Mouse (Mus musculus): ENCODE data around the gene Tmem126a. TPM values are rescaled to one million over a fixed set of nuclear protein-coding genes. Genes with fewer than 3 reads are reported as not detected.

Tmem126a gene
- polyA plus RNA-seq (2012): 0.65 and 0.98 TPM in 2 replicates

DNA sequence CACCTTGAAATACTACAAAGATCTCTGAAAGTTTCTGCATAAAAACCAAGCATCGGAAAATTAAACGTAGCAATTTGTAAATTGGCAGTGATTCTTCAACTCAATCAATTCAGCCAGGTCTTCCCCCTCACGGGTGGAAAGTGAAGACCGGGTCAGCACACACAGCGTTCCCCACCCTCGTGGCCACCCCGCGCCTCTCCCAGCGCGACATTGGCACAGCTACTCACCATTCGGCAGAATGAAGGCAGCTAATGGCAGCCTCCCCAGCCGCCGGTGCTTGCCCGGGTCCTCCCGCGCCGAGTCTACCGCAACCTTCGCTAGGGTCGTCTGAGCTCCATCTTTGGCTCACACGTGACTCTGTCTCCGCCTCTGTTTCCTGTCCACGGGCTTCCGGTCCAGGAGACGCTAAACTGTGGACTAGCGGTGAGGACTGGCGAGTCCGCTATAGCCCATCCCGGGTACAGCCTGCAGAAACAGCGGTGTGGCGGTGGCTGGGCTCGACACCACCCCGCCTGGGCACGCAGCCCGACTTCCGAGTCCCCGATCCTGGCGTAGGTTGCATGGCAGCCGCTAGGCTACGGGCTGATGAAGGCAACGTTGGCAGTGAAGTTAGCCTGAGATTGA is at the start of gene Tmem126a:
Gene Tmem126a (minus strand): TSS at position 385 of the 624 bp plus-strand sequence.
- Histone ChIP-seq H3K36me3 (ENCODE audit: control insufficient read depth) (peaks cover 32% of the 10 kb centered on the region), H3K27me3 (ENCODE audit: control insufficient read depth) (peaks cover 7% of the 10 kb centered on the region; the same call in 1 of the 2 replicates), H3K4me3 (replicated peaks) (peak within 1 kb of the TSS; percentile 82), H3K9me3 (ENCODE audit: control insufficient read depth, low read length) (no peaks in the 10 kb centered on the region), H3K4me1 (ENCODE audit: control insufficient read depth) (peaks cover 38% of the 10 kb centered on the region)
- TF ChIP-seq GATA1 (IDR thresholded peaks at IDR 0.05; ENCODE audit: low read length) (no peak), TAL1 (IDR thresholded peaks at IDR 0.05; ENCODE audit: low read length) (no peak)

DNA sequence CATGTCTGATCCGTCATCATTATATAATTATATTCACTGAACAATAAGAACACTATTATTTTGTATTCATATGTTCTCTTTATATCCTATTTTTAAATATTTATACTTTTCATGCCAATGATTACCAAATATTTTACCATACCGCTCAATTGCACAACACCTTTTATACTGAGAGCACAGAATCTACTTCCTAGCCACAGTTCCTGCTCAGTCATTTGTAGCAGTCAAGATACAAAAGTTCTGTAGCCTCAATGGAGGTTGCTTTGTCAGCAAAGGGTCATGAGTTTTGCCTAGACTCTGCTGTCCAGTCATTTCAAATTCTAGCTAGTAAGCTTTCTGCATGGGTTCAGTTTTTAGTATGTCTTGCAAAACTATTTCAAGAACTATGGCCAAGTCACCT is 25.6 kb upstream of the Tmem126a start:
- Histone ChIP-seq H3K36me3 (ENCODE audit: control insufficient read depth) (no peaks in the 10 kb centered on the region), H3K9me3 (ENCODE audit: control insufficient read depth, low read length) (no peaks in the 10 kb centered on the region), H3K4me1 (ENCODE audit: control insufficient read depth) (no peaks in the 10 kb centered on the region), H3K27me3 (ENCODE audit: control insufficient read depth) (peaks cover 28% of the 10 kb centered on the region), H3K4me3 (replicated peaks) (no peak overlapping the region)
- TF ChIP-seq TAL1 (IDR thresholded peaks at IDR 0.05; ENCODE audit: low read length) (no peak), GATA1 (IDR thresholded peaks at IDR 0.05; ENCODE audit: low read length) (no peak)

DNA sequence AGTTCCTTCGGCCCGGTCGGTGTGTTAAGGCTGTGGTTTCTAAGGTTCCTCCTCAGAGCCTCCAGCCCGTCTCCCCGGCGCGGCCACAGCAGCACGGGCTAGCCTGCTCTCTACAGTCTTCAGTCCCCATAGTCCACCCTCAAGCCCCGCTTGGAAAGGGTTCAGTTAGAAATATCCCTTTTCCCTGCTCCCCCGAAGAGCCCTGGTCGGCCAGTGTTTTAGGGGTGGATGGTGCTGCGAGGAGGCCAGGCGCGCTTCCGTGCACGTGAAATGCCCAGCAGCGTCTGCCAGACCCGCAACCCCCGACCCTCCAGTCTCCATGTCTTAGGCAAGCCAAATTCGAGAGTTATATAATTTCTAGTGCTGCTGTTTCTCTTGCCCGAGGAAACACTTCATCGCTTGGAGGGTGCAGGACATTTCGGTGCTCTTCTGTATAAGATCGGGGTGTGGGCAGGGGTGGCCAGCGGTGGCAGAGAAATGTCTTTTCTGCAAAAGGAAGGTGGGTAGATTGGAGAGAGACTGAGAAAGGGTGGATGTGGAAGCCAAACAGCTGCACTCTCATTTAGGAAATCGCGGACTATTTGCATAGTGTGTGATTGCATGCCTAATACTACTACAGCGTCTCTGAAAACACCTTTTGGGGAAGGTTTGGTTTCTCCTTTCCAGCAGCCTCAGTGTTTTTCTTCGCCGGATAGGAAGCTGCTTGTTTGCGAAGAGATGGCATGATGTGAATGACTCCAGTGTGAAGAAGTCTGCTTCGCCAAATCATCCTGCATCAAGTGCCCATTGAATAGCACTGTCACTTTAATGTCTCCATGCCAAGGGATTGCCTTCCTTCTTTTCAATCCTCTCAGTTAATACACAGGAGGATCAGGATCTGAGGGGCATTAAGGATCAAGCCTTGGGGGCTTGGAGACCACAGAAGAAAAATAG is 19.6 kb upstream of the Tmem126a start, which contains the start of gene Dlg2:
Gene Dlg2 (plus strand): TSS at position 360 of the 933 bp plus-strand sequence.
- Histone ChIP-seq H3K4me3 (replicated peaks) (peak within 1 kb of the TSS; percentile 93), H3K9me3 (ENCODE audit: control insufficient read depth, low read length) (no peaks in the 10 kb centered on the region), H3K27me3 (ENCODE audit: control insufficient read depth) (peaks cover 44% of the 10 kb centered on the region), H3K36me3 (ENCODE audit: control insufficient read depth) (peaks cover 4% of the 10 kb centered on the region; the same call in 1 of the 2 replicates), H3K4me1 (ENCODE audit: control insufficient read depth) (peaks cover 24% of the 10 kb centered on the region)
- TF ChIP-seq TAL1 (IDR thresholded peaks at IDR 0.05; ENCODE audit: low read length): no peak
- no peak for TF ChIP-seq GATA1 (IDR thresholded peaks at IDR 0.05; ENCODE audit: low read length)

DNA sequence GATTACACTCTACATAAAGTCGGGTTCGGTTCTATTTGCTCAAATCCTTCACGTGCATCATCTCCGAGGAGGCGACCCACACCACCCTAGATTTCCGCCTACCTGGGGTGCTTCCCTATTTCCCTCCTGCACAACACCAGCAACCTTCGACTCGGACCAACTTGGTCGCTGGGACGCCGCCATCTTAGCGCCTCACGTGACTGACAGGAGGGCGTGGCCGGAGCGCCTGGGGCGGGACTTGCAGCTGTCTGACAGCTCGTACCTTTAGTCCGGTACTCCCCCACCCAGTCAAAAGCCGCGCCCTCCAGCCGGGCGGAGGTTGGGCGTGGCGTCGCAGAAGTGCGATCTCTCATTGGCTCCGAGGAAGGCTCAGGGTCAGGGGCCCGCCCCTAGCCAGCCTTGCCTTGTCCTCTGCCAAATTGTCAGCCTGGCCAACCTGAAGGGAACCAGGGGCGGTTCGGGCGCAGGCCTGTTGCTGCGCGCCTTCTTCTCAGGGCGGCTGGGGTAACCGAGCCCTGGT is 18.8 kb upstream of the Tmem126a start, which contains the start of gene Tmem126b:
Gene Tmem126b (minus strand): TSS at position 209 of the 520 bp plus-strand sequence.
- H3K4me1 ChIP-seq (ENCODE audit: control insufficient read depth): peaks cover 24% of the 10 kb centered on the region
- peaks cover 7% of the 10 kb centered on the region for H3K36me3 ChIP-seq (ENCODE audit: control insufficient read depth)
- H3K4me3 ChIP-seq (replicated peaks): peak within 1 kb of the TSS; percentile 93
- peaks cover 41% of the 10 kb centered on the region for H3K27me3 ChIP-seq (ENCODE audit: control insufficient read depth)
- no peak for TF ChIP-seq TAL1 (IDR thresholded peaks at IDR 0.05; ENCODE audit: low read length)
- no peak for TF ChIP-seq GATA1 (IDR thresholded peaks at IDR 0.05; ENCODE audit: low read length)
- H3K9me3 ChIP-seq (ENCODE audit: control insufficient read depth, low read length): no peaks in the 10 kb centered on the region

DNA sequence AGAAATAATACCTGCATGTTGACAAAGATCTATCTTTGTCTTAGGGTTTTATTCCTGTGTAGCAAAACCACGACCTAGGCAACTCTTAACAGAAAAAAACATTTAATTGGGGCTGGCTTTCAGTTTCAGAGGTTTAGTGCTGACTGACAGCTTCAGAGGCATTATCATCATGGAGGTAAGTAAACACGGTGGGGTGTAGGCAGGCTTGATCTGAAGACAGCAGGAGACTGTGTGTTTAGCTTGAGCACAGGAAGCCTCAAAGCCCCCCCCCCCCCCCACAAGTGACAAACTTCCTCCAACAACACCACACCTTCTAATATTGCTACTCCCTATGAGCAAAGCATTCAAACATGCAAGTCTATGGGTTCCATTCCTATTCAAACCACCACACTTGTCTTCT is 16.5 kb upstream of the Tmem126a start:
- no peak for TF ChIP-seq TAL1 (IDR thresholded peaks at IDR 0.05; ENCODE audit: low read length)
- TF ChIP-seq GATA1 (IDR thresholded peaks at IDR 0.05; ENCODE audit: low read length): no peak
- H3K27me3 ChIP-seq (ENCODE audit: control insufficient read depth): peaks cover 25% of the 10 kb centered on the region
- peaks cover 23% of the 10 kb centered on the region for H3K36me3 ChIP-seq (ENCODE audit: control insufficient read depth)
- peaks cover 24% of the 10 kb centered on the region for H3K4me1 ChIP-seq (ENCODE audit: control insufficient read depth)
- H3K4me3 ChIP-seq (replicated peaks): no peak overlapping the region
- no peaks in the 10 kb centered on the region for H3K9me3 ChIP-seq (ENCODE audit: control insufficient read depth, low read length)

DNA sequence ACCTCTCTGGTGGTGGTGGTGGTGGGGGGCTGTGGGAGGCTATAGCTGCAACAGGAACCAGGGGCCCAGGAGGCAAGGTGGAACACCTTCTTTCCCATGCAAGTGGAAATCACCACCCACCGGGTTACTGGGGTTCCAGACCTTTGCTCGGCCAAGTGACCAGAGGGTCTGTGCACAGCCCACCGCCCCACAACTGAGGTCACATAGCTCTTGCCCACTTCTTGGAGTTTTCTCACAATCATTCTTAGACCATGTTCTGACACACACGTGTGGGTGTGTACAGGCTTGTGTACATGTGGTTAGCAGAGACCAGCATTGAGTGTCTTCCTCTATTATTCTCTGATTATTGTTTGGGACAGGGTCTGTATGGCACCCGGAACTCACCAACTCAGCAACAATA is 4.4 kb upstream of the Tmem126a start:
- Histone ChIP-seq H3K9me3 (ENCODE audit: control insufficient read depth, low read length) (no peaks in the 10 kb centered on the region), H3K36me3 (ENCODE audit: control insufficient read depth) (no peaks in the 10 kb centered on the region), H3K4me3 (replicated peaks) (no peak overlapping the region), H3K27me3 (ENCODE audit: control insufficient read depth) (peaks cover 7% of the 10 kb centered on the region; the same call in 1 of the 2 replicates), H3K4me1 (ENCODE audit: control insufficient read depth) (peaks cover 27% of the 10 kb centered on the region)
- no peak for TF ChIP-seq GATA1 (IDR thresholded peaks at IDR 0.05; ENCODE audit: low read length)
- no peak for TF ChIP-seq TAL1 (IDR thresholded peaks at IDR 0.05; ENCODE audit: low read length)

DNA sequence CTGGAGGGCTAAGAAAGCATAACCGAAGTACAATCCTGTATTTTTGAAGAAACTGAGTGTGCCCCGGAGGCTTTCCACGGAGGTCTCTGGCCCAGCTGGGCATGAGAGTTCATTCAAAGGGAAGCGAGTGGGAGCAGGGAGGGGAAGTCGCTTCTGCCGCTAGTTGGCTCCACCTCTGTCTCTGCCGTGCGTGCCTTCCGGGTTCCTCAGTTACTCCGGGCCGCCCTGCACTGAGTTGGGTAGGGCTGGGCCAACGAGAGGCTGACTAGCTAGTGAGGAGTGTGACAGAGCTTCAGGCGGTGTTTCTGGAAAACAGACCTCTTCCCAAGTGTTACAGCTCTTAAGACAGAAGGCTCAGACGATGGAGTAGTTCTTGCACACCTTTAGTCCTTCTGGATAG is 3.9 kb upstream of the Tmem126a start:
- H3K4me3 ChIP-seq (replicated peaks): no peak overlapping the region
- H3K9me3 ChIP-seq (ENCODE audit: control insufficient read depth, low read length): no peaks in the 10 kb centered on the region
- TF ChIP-seq GATA1 (IDR thresholded peaks at IDR 0.05; ENCODE audit: low read length): no peak
- TF ChIP-seq TAL1 (IDR thresholded peaks at IDR 0.05; ENCODE audit: low read length): no peak
- H3K4me1 ChIP-seq (ENCODE audit: control insufficient read depth): peaks cover 33% of the 10 kb centered on the region
- no peaks in the 10 kb centered on the region for H3K36me3 ChIP-seq (ENCODE audit: control insufficient read depth)
- H3K27me3 ChIP-seq (ENCODE audit: control insufficient read depth): peaks cover 7% of the 10 kb centered on the region; the same call in 1 of the 2 replicates

DNA sequence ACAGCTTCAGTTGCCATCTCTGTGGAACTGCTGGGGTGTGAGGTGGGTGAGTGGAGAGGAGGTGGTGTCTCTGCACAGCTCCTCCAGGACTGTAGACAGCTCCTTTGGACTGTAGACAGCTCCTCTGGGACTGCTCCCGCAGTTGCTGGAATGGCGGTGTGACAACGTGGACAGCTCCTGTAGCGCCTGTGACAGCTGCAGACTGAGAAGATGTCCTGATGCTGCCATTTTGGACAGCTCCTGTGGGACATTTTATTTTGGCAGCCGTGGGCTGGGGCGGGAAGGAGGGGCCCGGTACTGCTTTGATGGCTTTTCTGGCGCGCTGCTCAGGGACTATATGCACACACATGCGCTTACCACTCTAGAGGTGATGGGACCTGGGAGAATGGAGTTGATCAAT is 3.3 kb upstream of the Tmem126a start:
- Histone ChIP-seq H3K4me1 (ENCODE audit: control insufficient read depth) (peaks cover 36% of the 10 kb centered on the region), H3K9me3 (ENCODE audit: control insufficient read depth, low read length) (no peaks in the 10 kb centered on the region)

More for the DNA sequence above, 3.3 kb upstream of the Tmem126a start:
- H3K4me3 ChIP-seq (replicated peaks): no peak overlapping the region
- no peak for TF ChIP-seq GATA1 (IDR thresholded peaks at IDR 0.05; ENCODE audit: low read length)
- TF ChIP-seq TAL1 (IDR thresholded peaks at IDR 0.05; ENCODE audit: low read length): no peak
- H3K27me3 ChIP-seq (ENCODE audit: control insufficient read depth): peaks cover 7% of the 10 kb centered on the region; the same call in 1 of the 2 replicates
- peaks cover 2% of the 10 kb centered on the region; the same call in 1 of the 2 replicates for H3K36me3 ChIP-seq (ENCODE audit: control insufficient read depth)
